In genomic region chr10:24388229-24388628, GRCm38 (mm10) we compare ENCODE assay signal across 18 mouse cellular contexts.
DNase-seq lines count a peak whose midpoint lies in the region; ATAC-seq and TF ChIP-seq lines count a peak whose summit lies in the region.
"Had no signal": no experiment of that assay in that cellular context is flagged by ENCODE, and none has a peak within 500 bp of the region (broad histone marks: within the 10 kb centered on the region; RNA-seq: fewer than 3 reads in every experiment).

No protein-coding gene starts in this region.

- H3K9ac ChIP-seq in stomach, postnatal 0 days (ENCODE audit: low read length), result no peak overlapping the region
- no peak overlapping the region for H3K9ac ChIP-seq in hindbrain, embryonic 12.5 days
- H3K9ac ChIP-seq: forebrain, postnatal 0 days; limb, embryonic 15.5 days; liver, postnatal 0 days; neural tube, embryonic 13.5 days had no signal

- intact Hi-C loops in gastrocnemius, postnatal 14 days (cut with DNase I; ENCODE audit: low total_unique reads), result loop anchor here (10.0 kb wide), 1 partner anchor 237 kb away; no protein-coding TSS in a partner anchor
- intact Hi-C loops in left cerebral cortex, postnatal 25 days (cut with DNase I), result no loop called here

- no peak for TF ChIP-seq CTCF in kidney, adult 2 months (conservative IDR thresholded peaks at IDR 0.05; ENCODE audit: insufficient read depth, insufficient read length, low read depth, low read length)
- TF ChIP-seq CTCF in stomach, postnatal 0 days (IDR thresholded peaks at IDR 0.05; ENCODE audit: low read depth), result no peak

- peak overlapping the region; percentile 38; the same call in 1 of the 2 replicates for H3K27ac ChIP-seq in kidney, adult 2 months (ENCODE audit: insufficient read depth, low read depth, low read length)
- H3K27ac ChIP-seq in stomach, postnatal 0 days (replicated peaks), result 0 out of 2 replicates have a peak overlapping the region, but pooled peaks have one; percentile 4
- no peak overlapping the region for H3K27ac ChIP-seq in hindbrain, embryonic 12.5 days
- H3K27ac ChIP-seq: limb, embryonic 15.5 days; midbrain, embryonic 10.5 days; neural tube, embryonic 13.5 days had no signal

- DNase-seq in gastrocnemius, adult 18-20 months (ENCODE audit: low spot score), result peak; percentile 64
- DNase-seq in gastrocnemius, postnatal 10 days, result no peak
- DNase-seq in kidney, adult 2 months, result no peak
- DNase-seq in kidney, postnatal 10 days, result no peak
- DNase-seq in gastrocnemius, postnatal 14 days, result peak; percentile 11
- no peak for DNase-seq in stomach, postnatal 0 days (ENCODE audit: low spot score)
- no peak for DNase-seq in left cerebral cortex, postnatal 25 days (ENCODE audit: low spot score in 2 of 2)
- DNase-seq: forebrain, postnatal 0 days; kidney, adult 8-10 months; liver, postnatal 0 days; right cerebral cortex, postnatal 14 days; thymus, postnatal 25 days had no signal

- no peaks in the 10 kb centered on the region for H3K9me3 ChIP-seq in stomach, postnatal 0 days (ENCODE audit: control insufficient read depth, low read length)
- H3K9me3 ChIP-seq in hindbrain, embryonic 12.5 days (replicated peaks), result no peaks in the 10 kb centered on the region
- H3K9me3 ChIP-seq: limb, embryonic 15.5 days; midbrain, embryonic 10.5 days; neural tube, embryonic 13.5 days had no signal

- no peaks in the 10 kb centered on the region for H3K27me3 ChIP-seq in kidney, adult 2 months (replicated peaks; ENCODE audit: control insufficient read depth, insufficient read depth, low read length)
- H3K27me3 ChIP-seq in stomach, postnatal 0 days (ENCODE audit: control insufficient read depth, insufficient read depth, low read length), result no peaks in the 10 kb centered on the region
- H3K27me3 ChIP-seq in hindbrain, embryonic 12.5 days, result no peaks in the 10 kb centered on the region
- H3K27me3 ChIP-seq: limb, embryonic 15.5 days; neural tube, embryonic 13.5 days had no signal

- no peak for TF ChIP-seq EP300 in stomach, postnatal 0 days (optimal IDR thresholded peaks at IDR 0.05)

- H3K36me3 ChIP-seq in kidney, adult 2 months (ENCODE audit: control insufficient read depth, insufficient read depth, low read length), result no peaks in the 10 kb centered on the region
- no peaks in the 10 kb centered on the region for H3K36me3 ChIP-seq in stomach, postnatal 0 days (ENCODE audit: control insufficient read depth, insufficient read depth, low read length)
- H3K36me3 ChIP-seq in hindbrain, embryonic 12.5 days, result no peaks in the 10 kb centered on the region
- H3K36me3 ChIP-seq: limb, embryonic 15.5 days; midbrain, embryonic 10.5 days; neural tube, embryonic 13.5 days had no signal

- WGBS in kidney, adult 2 months, result 58% methylated on average over 2 of the region's 2 CpGs
- 28% methylated on average over 2 of the region's 2 CpGs for WGBS in stomach, postnatal 0 days
- 59% methylated on average over 2 of the region's 2 CpGs for WGBS in hindbrain, embryonic 12.5 days

- H3K4me3 ChIP-seq in kidney, adult 2 months (ENCODE audit: insufficient read depth, low read depth, low read length), result no peak overlapping the region
- no peak overlapping the region for H3K4me3 ChIP-seq in stomach, postnatal 0 days (ENCODE audit: low read depth, low read length)
- no peak overlapping the region for H3K4me3 ChIP-seq in hindbrain, embryonic 12.5 days
- H3K4me3 ChIP-seq: limb, embryonic 15.5 days; midbrain, embryonic 10.5 days; neural tube, embryonic 13.5 days had no signal

- no peak for ATAC-seq in stomach, postnatal 0 days (ENCODE audit: low FRiP score, low TSS enrichment)
- ATAC-seq in hindbrain, embryonic 12.5 days (ENCODE audit: low FRiP score), result no peak
- ATAC-seq: activated CD4-positive, CD25-positive, alpha-beta regulatory T cell, adult 4 months; forebrain, postnatal 0 days; hindbrain, embryonic 16.5 days; liver, postnatal 0 days had no signal

- no peaks in the 10 kb centered on the region; the same call in 1 of the 2 replicates for H3K4me1 ChIP-seq in kidney, adult 2 months (ENCODE audit: control insufficient read depth, insufficient read depth, low read length)
- no peaks in the 10 kb centered on the region for H3K4me1 ChIP-seq in stomach, postnatal 0 days (replicated peaks; ENCODE audit: control insufficient read depth, insufficient read depth)
- no peaks in the 10 kb centered on the region for H3K4me1 ChIP-seq in hindbrain, embryonic 12.5 days
- H3K4me1 ChIP-seq: limb, embryonic 15.5 days; midbrain, embryonic 10.5 days; neural tube, embryonic 13.5 days had no signal

- no peak overlapping the region for H3K4me2 ChIP-seq in stomach, postnatal 0 days (replicated peaks; ENCODE audit: low read depth)
- H3K4me2 ChIP-seq in hindbrain, embryonic 12.5 days (replicated peaks), result no peak overlapping the region
- H3K4me2 ChIP-seq: limb, embryonic 15.5 days; neural tube, embryonic 13.5 days had no signal

- no peak for TF ChIP-seq POLR2A in kidney, adult 2 months (IDR thresholded peaks at IDR 0.05; ENCODE audit: low read depth, low read length)

Comparison
In these comparisons a context has a peak if more than half of its experiments do, and no peak if none do; other contexts are left out.
1. DNase-seq: peak in gastrocnemius, adult 18-20 months (single experiment) and gastrocnemius, postnatal 14 days (single experiment); none in gastrocnemius, postnatal 10 days (single experiment), kidney, adult 2 months (single experiment), kidney, postnatal 10 days (single experiment), stomach, postnatal 0 days (single experiment) and left cerebral cortex, postnatal 25 days (0 of 2).